Mouse (Mus musculus) MEL (cell line): ENCODE data around the gene Csf2rb2.

ENCODE experiments used
- CHD2 ChIP-seq: IDR thresholded peaks from 2 replicates; pipeline ENCODE4 v1.6.1; 2011; ENCODE audit warnings: low read length, improper control_type of control experiment
- CTCF ChIP-seq, 3 experiments: IDR thresholded peaks in 2 of 3; conservative IDR thresholded peaks in 1 of 3; 2 replicates each; pipeline ENCODE4 v1.5.1; 2011 to 2012; ENCODE audit warnings: low read length in 3 of 3, low read depth in 2 of 3, mild to moderate bottlenecking in 2 of 3, improper control_type of control experiment in 1 of 3, inconsistent platforms in 1 of 3, mixed read lengths in 1 of 3, moderate library complexity in 1 of 3; ENCODE audit not compliant: control insufficient read depth in 1 of 3, insufficient read depth in 1 of 3, poor library complexity in 1 of 3, severe bottlenecking in 1 of 3
- E2F4 ChIP-seq: IDR thresholded peaks from 2 replicates; pipeline ENCODE4 v1.6.1; 2011; ENCODE audit warnings: low read depth, low read length, improper control_type of control experiment, borderline replicate concordance
- MYB ChIP-seq: IDR thresholded peaks from 2 replicates; pipeline ENCODE4 v1.6.1; 2011; ENCODE audit warnings: mild to moderate bottlenecking, low read depth, low read length, improper control_type of control experiment
- MYC ChIP-seq: IDR thresholded peaks from 2 replicates; pipeline ENCODE4 v1.6.1; 2011; ENCODE audit warnings: low read depth, mild to moderate bottlenecking, low read length, improper control_type of control experiment, moderate library complexity
- NRF1 ChIP-seq: IDR thresholded peaks from 2 replicates; pipeline ENCODE4 v1.6.1; 2014; ENCODE audit warnings: low read depth, mild to moderate bottlenecking, inconsistent platforms, low read length, improper control_type of control experiment, moderate library complexity; ENCODE audit not compliant: poor library complexity, insufficient read depth, severe bottlenecking

GRCm38 (mm10) chr15:78246143-78247116, 59.1 kb downstream of the Csf2rb2 start:
- TF ChIP-seq CTCF (IDR thresholded peaks at IDR 0.05 in 2 of 3, conservative IDR thresholded peaks at IDR 0.05 in 1 of 3; ENCODE audit: control insufficient read depth in 1 of 3, insufficient read depth in 1 of 3, low read depth in 2 of 3, low read length in 3 of 3, poor library complexity in 1 of 3, severe bottlenecking in 1 of 3) (no peak), MYB (no peak), CHD2 (no peak), NRF1 (no peak), MYC (no peak), E2F4 (no peak)
